Mouse (Mus musculus) liver, postnatal 0 days (tissue): Measurements from ENCODE around the gene Usp42.

Experiments used
- CTCF ChIP-seq: sonication (generic); IDR thresholded peaks from 2 replicates; pipeline ENCODE4 v1.5.1; 2016; ENCODE audit warnings: antibody characterized with exemption, low read depth
- EP300 ChIP-seq: IDR thresholded peaks from 2 replicates; pipeline ENCODE4 v1.6.1; 2016; ENCODE audit warnings: antibody characterized with exemption, low read depth, mild to moderate bottlenecking

- TF ChIP-seq CTCF (no peak), EP300 (no peak)
These were observed 17.6 kb upstream of the Usp42 start for GRCm38 (mm10) chr5:143749630-143750208.
